Mouse (Mus musculus): ENCODE measurements at regions not wholly inside any gene's neighbourhood (a gene's known extent, or its start where the extent isn't known, plus 50 kb on each side); places are given as distances from the start of the nearest gene placed in this dataset.

- TF ChIP-seq CTCF (IDR thresholded peaks at IDR 0.05; ENCODE audit: low read depth, low read length), result no peak
- TF ChIP-seq EP300 (IDR thresholded peaks at IDR 0.05; ENCODE audit: insufficient read depth, low read depth, low read length), result no peak
- no peak for TF ChIP-seq POLR2A (IDR thresholded peaks at IDR 0.05; ENCODE audit: insufficient read depth, low read length)
Measured at GRCm38 (mm10) chr9:79439233-79439960, 279.2 kb downstream of the Col12a1 start.

Measured in ES-Bruce4 (cell line).